Mouse (Mus musculus): ENCODE results near the gene Bag5.

DNA sequence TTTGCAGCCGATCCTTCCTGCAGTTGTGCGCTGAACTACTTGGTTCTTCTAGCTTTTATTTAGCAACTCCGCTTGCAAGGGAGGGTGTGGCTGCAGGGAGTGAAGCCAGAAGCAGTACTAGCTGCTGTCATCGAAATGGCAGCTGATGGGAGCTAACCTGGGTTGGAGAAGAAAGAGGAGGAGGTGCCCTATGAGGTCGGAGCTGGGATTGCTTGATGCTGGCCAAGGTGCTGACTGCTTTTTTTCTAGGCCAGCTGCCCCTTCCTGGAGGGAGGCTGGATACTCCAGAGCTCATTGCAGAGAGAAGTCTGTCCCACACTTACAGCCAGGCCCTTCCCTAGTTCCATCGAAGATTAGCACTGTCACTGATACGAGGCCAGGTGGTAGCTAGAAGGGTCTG is 34.1 kb downstream of the Bag5 start:
- no peak for TF ChIP-seq POLR2A (IDR thresholded peaks at IDR 0.05; ENCODE audit: insufficient read depth, low read depth, low read length)
- TF ChIP-seq CTCF (IDR thresholded peaks at IDR 0.05; ENCODE audit: insufficient read depth, low read depth, low read length) = no peak
